In the genomic region with DNA sequence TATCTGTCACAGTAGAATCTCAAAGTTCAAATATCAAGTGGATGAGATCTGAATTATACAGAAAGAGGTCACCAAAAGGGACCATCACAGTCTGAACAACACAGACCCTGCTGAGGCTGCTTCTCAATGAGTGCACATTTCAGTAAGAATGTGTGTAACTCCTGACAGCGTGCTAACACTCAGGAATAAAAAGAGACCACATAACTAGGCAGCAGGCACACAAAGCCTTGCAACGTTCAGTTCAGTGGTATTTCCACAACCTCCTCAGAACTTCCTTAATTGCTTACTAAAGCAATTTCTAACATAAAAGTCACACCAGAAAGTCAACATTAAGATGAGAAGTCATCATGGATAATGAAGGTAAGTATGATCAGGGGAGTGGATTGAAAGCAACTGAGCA, we compare ENCODE assay signal across 16 mouse cellular contexts.
"Had no signal": no experiment of that assay in that cellular context is flagged by ENCODE, and none has a peak within 500 bp of the region (broad histone marks: within the 10 kb centered on the region; RNA-seq: fewer than 3 reads in every experiment).

No protein-coding gene starts in this region.

- H3K4me3 ChIP-seq: neural tube, embryonic 13.5 days; neural tube, embryonic 15.5 days; stomach, embryonic 15.5 days had no signal

- H3K27me3 ChIP-seq: neural tube, embryonic 13.5 days; neural tube, embryonic 15.5 days; stomach, embryonic 15.5 days had no signal

- H3K36me3 ChIP-seq: neural tube, embryonic 13.5 days; neural tube, embryonic 15.5 days; stomach, embryonic 15.5 days had no signal

- H3K4me1 ChIP-seq: stomach, embryonic 15.5 days had no signal

- H3K27ac ChIP-seq: neural tube, embryonic 13.5 days; neural tube, embryonic 15.5 days; stomach, embryonic 15.5 days; stomach, postnatal 0 days had no signal

- H3K9me3 ChIP-seq: neural tube, embryonic 13.5 days; neural tube, embryonic 15.5 days; stomach, embryonic 15.5 days had no signal

- H3K4me2 ChIP-seq: neural tube, embryonic 13.5 days; neural tube, embryonic 15.5 days; stomach, embryonic 15.5 days had no signal

- DNase-seq: retina, postnatal 1 day; right cerebral cortex, adult 18-20 months; right cerebral cortex, postnatal 14 days; right cerebral cortex, postnatal 25 days; right cerebral cortex, postnatal 4 days; spleen, adult 18-20 months; thymus, adult 18-20 months; thymus, adult 2 months; thymus, postnatal 14 days; thymus, postnatal 25 days; thymus, postnatal 36 days; thymus, postnatal 4 days had no signal

- H3K9ac ChIP-seq: neural tube, embryonic 13.5 days; neural tube, embryonic 15.5 days; stomach, embryonic 15.5 days had no signal
